Mouse (Mus musculus) skeletal muscle tissue, adult 2 months (tissue): ENCODE data around the gene Lrrc73.

Experiments used
- DNase-seq: peaks from one replicate; pipeline ENCODE4 v3.0.0-alpha.2; 2012; ENCODE audit warnings: low read depth, low spot score

The Lrrc73 gene

GRCm38 (mm10) chr17:46296601-46297000 is 43.3 kb downstream of the Lrrc73 start:
- DNase-seq: no peak

DNA sequence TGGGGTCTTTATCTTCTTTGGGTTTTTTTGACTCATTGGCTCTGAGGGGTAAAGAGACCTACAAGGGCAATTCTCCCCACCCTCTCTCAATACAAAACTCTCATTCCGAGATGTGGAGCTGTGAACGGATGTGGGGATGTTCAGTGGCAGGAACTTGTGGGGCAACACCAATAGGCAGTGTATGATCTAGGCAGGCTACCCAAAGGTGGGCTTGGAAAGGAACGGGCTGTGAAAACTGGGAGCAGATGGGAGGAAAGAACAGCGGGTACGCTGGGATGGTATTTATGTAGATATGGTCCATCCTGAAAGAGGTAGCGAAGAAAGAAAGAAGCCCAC is 43.7 kb downstream of the Lrrc73 start:
- DNase-seq: no peak

GRCm38 (mm10) chr17:46297364-46298219 is 44.3 kb downstream of the Lrrc73 start, which contains the start of gene Dlk2:
Gene Dlk2 (plus strand): TSS chr17:46297421.
- DNase-seq: no peak

GRCm38 (mm10) chr17:46298220-46298913 is 45.0 kb downstream of the Lrrc73 start:
- DNase-seq: peak; percentile 32

- no peak for DNase-seq
Measured at GRCm38 (mm10) chr17:46301892-46302291, 48.6 kb downstream of the Lrrc73 start.

- no peak for DNase-seq
Measured at GRCm38 (mm10) chr17:46304184-46304583, 50.9 kb downstream of the Lrrc73 start.
